9 mouse cellular contexts compared by ENCODE assay signal in the genomic region with DNA sequence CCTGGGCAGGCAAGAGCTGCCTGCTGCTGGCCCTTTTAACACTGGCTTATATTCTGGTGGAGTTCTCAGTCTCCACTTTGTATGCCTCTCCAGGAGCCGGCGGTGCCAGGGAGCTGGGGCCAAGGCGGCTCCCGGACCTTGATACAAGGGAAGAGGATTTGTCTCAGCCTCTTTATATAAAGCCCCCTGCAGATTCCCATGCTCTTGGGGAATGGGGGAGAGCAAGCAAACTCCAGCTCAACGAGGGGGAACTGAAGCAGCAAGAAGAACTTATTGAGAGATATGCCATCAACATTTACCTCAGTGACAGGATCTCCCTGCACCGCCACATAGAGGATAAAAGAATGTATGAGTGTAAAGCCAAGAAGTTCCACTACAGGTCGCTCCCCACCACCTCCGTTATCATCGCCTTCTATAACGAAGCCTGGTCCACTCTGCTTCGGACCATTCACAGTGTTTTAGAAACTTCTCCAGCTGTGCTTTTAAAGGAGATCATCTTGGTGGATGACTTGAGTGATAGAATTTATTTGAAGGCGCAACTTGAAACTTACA. TPM values are rescaled to one million over a fixed set of nuclear protein-coding genes. Genes with fewer than 3 reads are reported as not detected.
DNase-seq lines count a peak whose midpoint lies in the region; ATAC-seq and TF ChIP-seq lines count a peak whose summit lies in the region.
"Had no signal": no experiment of that assay in that cellular context is flagged by ENCODE, and none has a peak within 500 bp of the region (broad histone marks: within the 10 kb centered on the region; RNA-seq: fewer than 3 reads in every experiment).

No protein-coding gene starts in this region.

- no peaks in the 10 kb centered on the region for H3K27me3 ChIP-seq in heart, embryonic 10.5 days (ENCODE audit: insufficient read depth, poor library complexity, severe bottlenecking)
- no peaks in the 10 kb centered on the region for H3K27me3 ChIP-seq in CH12.LX (replicated peaks)
- H3K27me3 ChIP-seq in forebrain, embryonic 13.5 days: no peaks in the 10 kb centered on the region
- no peaks in the 10 kb centered on the region for H3K27me3 ChIP-seq in liver, embryonic 16.5 days (ENCODE audit: control insufficient read depth, insufficient read depth, low read depth, low read length)

- H3K4me1 ChIP-seq in heart, embryonic 10.5 days: peaks cover 14% of the 10 kb centered on the region
- peaks cover 13 to 45% of the 10 kb centered on the region in 2 experiments for H3K4me1 ChIP-seq in CH12.LX (ENCODE audit: control insufficient read depth in 1 of 2, insufficient read depth in 2 of 2)
- H3K4me1 ChIP-seq in forebrain, embryonic 13.5 days: peaks cover 43% of the 10 kb centered on the region
- peaks cover 12% of the 10 kb centered on the region for H3K4me1 ChIP-seq in liver, embryonic 16.5 days (ENCODE audit: control insufficient read depth, low read depth, low read length)

- no peak for DNase-seq in heart, embryonic 10.5 days (ENCODE audit: low spot score)
- DNase-seq in heart, adult 8-10 months (ENCODE audit: low spot score): no peak
- no peak for DNase-seq in CH12.LX (ENCODE audit: extremely low read depth)
- DNase-seq in right cerebral cortex, postnatal 25 days: no peak
- no peak for DNase-seq in cerebellum, adult 8-10 months
- no peak for DNase-seq in kidney, adult 11 months

- no peak for TF ChIP-seq CTCF in CH12.LX (conservative IDR thresholded peaks at IDR 0.05 in 1 of 2, IDR thresholded peaks at IDR 0.05 in 1 of 2; ENCODE audit: low read depth in 2 of 2, low read length in 2 of 2)

- peaks cover 25% of the 10 kb centered on the region for H3K36me3 ChIP-seq in heart, embryonic 10.5 days
- peaks cover 5 to 35% of the 10 kb centered on the region in 2 experiments for H3K36me3 ChIP-seq in CH12.LX (replicated peaks in 1 of 2; ENCODE audit: control insufficient read depth in 1 of 2, insufficient read depth in 1 of 2, low read length in 1 of 2)
- H3K36me3 ChIP-seq in forebrain, embryonic 13.5 days (ENCODE audit: poor library complexity, severe bottlenecking): peaks cover 23% of the 10 kb centered on the region
- peaks cover 5% of the 10 kb centered on the region for H3K36me3 ChIP-seq in liver, embryonic 16.5 days (ENCODE audit: control insufficient read depth, insufficient read depth)

- in situ Hi-C loops in CH12.LX (cut with MboI; ENCODE audit: low pct_ligation_motif_present, low pct_unique_long_range_greater_than_20kb, low sequenced_read_pairs): no loop called here

- no peaks in the 10 kb centered on the region for H3K9me3 ChIP-seq in heart, embryonic 10.5 days
- H3K9me3 ChIP-seq in CH12.LX (replicated peaks; ENCODE audit: low read length): peaks cover 18% of the 10 kb centered on the region
- H3K9me3 ChIP-seq in forebrain, embryonic 13.5 days (replicated peaks): no peaks in the 10 kb centered on the region
- H3K9me3 ChIP-seq in liver, embryonic 16.5 days (replicated peaks; ENCODE audit: control insufficient read depth, low read length): no peaks in the 10 kb centered on the region

- H3K4me2 ChIP-seq in CH12.LX (ENCODE audit: insufficient read depth, low read depth, poor library complexity, severe bottlenecking): peak overlapping the region; percentile 77
- peak overlapping the region; percentile 88 for H3K4me2 ChIP-seq in forebrain, embryonic 13.5 days
- peak overlapping the region; percentile 98 for H3K4me2 ChIP-seq in liver, embryonic 16.5 days (ENCODE audit: low read depth, low read length)

- TF ChIP-seq RAD21 in CH12.LX (IDR thresholded peaks at IDR 0.05; ENCODE audit: low read depth, low read length): no peak

- ATAC-seq in forebrain, embryonic 13.5 days: no peak
- no peak for ATAC-seq in liver, embryonic 16.5 days (ENCODE audit: low read depth)

- dilution Hi-C loops in CH12.LX (cut with MboI; ENCODE audit: extremely low pct_ligation_motif_present, extremely low pct_unique_long_range_greater_than_20kb, low sequenced_read_pairs): no loop called here

- whole genome bisulfite sequencing in heart, embryonic 10.5 days: 34% methylated on average over 12 of the region's 12 CpGs
- 27% methylated on average over 12 of the region's 12 CpGs for WGBS in forebrain, embryonic 13.5 days
- WGBS in liver, embryonic 16.5 days (ENCODE audit: insufficient replicate concordance): 42% methylated on average over 12 of the region's 12 CpGs

- peak overlapping the region; percentile 95 for H3K27ac ChIP-seq in heart, embryonic 10.5 days
- H3K27ac ChIP-seq in CH12.LX (ENCODE audit: insufficient read depth, low read depth): no peak overlapping the region
- H3K27ac ChIP-seq in forebrain, embryonic 13.5 days: no peak overlapping the region
- peak overlapping the region; percentile 23; the same call in 1 of the 2 replicates for H3K27ac ChIP-seq in liver, embryonic 16.5 days (ENCODE audit: low read length)

- H3K4me3 ChIP-seq in heart, embryonic 10.5 days: peak overlapping the region; percentile 93
- H3K4me3 ChIP-seq in CH12.LX (replicated peaks in 1 of 3; ENCODE audit: low read depth in 2 of 3, low read length in 2 of 3, poor library complexity in 1 of 3): peak overlapping the region; percentile 54 to 92 (median 82)
- peak overlapping the region; percentile 92 for H3K4me3 ChIP-seq in forebrain, embryonic 13.5 days
- peak overlapping the region; percentile 97 for H3K4me3 ChIP-seq in liver, embryonic 16.5 days (ENCODE audit: low read depth, low read length)

- peak overlapping the region; percentile 89 for H3K9ac ChIP-seq in CH12.LX (ENCODE audit: insufficient read depth, low read depth)
- H3K9ac ChIP-seq in forebrain, embryonic 13.5 days: peak overlapping the region; percentile 91
- H3K9ac ChIP-seq in liver, embryonic 16.5 days (ENCODE audit: low read depth, low read length): peak overlapping the region; percentile 75

- no peaks in the 10 kb centered on the region for H3K79me2 ChIP-seq in CH12.LX (replicated peaks; ENCODE audit: control insufficient read depth, extremely low read depth, insufficient read depth, poor library complexity, severe bottlenecking)

- TF ChIP-seq EP300 in CH12.LX (IDR thresholded peaks at IDR 0.05; ENCODE audit: low read length): no peak

- TF ChIP-seq POLR2A in CH12.LX (IDR thresholded peaks at IDR 0.05; ENCODE audit: low read depth, low read length): no peak

TF ChIP-seq in CH12.LX, 34 proteins besides CTCF, POLR2A, EP300 and RAD21:
- TF ChIP-seq HCFC1 (IDR thresholded peaks at IDR 0.05; ENCODE audit: low read depth, low read length): no peak
- no peak for TF ChIP-seq PAX5 (IDR thresholded peaks at IDR 0.05; ENCODE audit: low read length)
- TF ChIP-seq ZC3H11A (IDR thresholded peaks at IDR 0.05; ENCODE audit: low read depth, low read length): no peak
- TF ChIP-seq NELFE (IDR thresholded peaks at IDR 0.05; ENCODE audit: low read depth, low read length): no peak
- no peak for TF ChIP-seq TCF12 (IDR thresholded peaks at IDR 0.05; ENCODE audit: low read depth, low read length)
- TF ChIP-seq MAX (IDR thresholded peaks at IDR 0.05; ENCODE audit: low read length): no peak
- TF ChIP-seq CHD2 (IDR thresholded peaks at IDR 0.05; ENCODE audit: low read length): no peak
- no peak for TF ChIP-seq ZNF384 (IDR thresholded peaks at IDR 0.05; ENCODE audit: low read depth, low read length)
- no peak for TF ChIP-seq ELF1 (IDR thresholded peaks at IDR 0.05; ENCODE audit: low read depth, low read length)
- TF ChIP-seq MAZ (IDR thresholded peaks at IDR 0.05; ENCODE audit: low read depth, low read length): no peak
- TF ChIP-seq MAFK (IDR thresholded peaks at IDR 0.05; ENCODE audit: insufficient replicate concordance, low read length): no peak
- no peak for TF ChIP-seq USF1 (IDR thresholded peaks at IDR 0.05; ENCODE audit: low read depth, low read length)
- no peak for TF ChIP-seq IRF4 (IDR thresholded peaks at IDR 0.05; ENCODE audit: low read depth, low read length)
- TF ChIP-seq E2F4 (IDR thresholded peaks at IDR 0.05; ENCODE audit: insufficient replicate concordance, low read depth, low read length): no peak
- no peak for TF ChIP-seq MXI1 (IDR thresholded peaks at IDR 0.05; ENCODE audit: low read depth, low read length)
- no peak for TF ChIP-seq TBP (conservative IDR thresholded peaks at IDR 0.05; ENCODE audit: low read depth, low read length)
- no peak for TF ChIP-seq MYC (IDR thresholded peaks at IDR 0.05; ENCODE audit: low read depth, low read length)
- no peak for TF ChIP-seq MEF2A (IDR thresholded peaks at IDR 0.05; ENCODE audit: borderline replicate concordance, low read depth, low read length)
TF ChIP-seq in CH12.LX: peak in this region for 0.

RNA-seq across cellular contexts. Expression of a gene that starts 0.5 kb away (rescaled TPM):
- polyA plus RNA-seq in heart, embryonic 10.5 days (2016; fragmentation: Nextera tagmentation; extraction: Ambion mirVana): 6.6 TPM in 2 replicates
- total RNA-seq in heart, adult 8-10 months (2022): 1 to 10 TPM; 2.5 to 2.9 (median 2.6) TPM
- 4.7 and 5.2 TPM in 2 replicates for total RNA-seq in CH12.LX (2012; rRNA removed)
- total RNA-seq in CH12.LX (2014; rRNA removed): 4.6 and 5.3 TPM in 2 replicates
- polyA plus RNA-seq in CH12.LX (2012; ENCODE audit: insufficient read length, low read depth): 3.7 and 4.4 TPM in 2 replicates
- polyA plus RNA-seq in forebrain, embryonic 13.5 days (2015; fragmentation: Nextera tagmentation; extraction: Ambion mirVana): 2.4 and 3.1 TPM in 2 replicates
- polyA plus RNA-seq in liver, embryonic 16.5 days (2015; fragmentation: Nextera tagmentation; extraction: Ambion mirVana): 2.8 and 3.1 TPM in 2 replicates

RNA-seq across cellular contexts. Expression of a gene that starts 1.7 kb away (rescaled TPM):
- polyA plus RNA-seq in heart, embryonic 10.5 days (2016; fragmentation: Nextera tagmentation; extraction: Ambion mirVana): 12.0 and 16.2 TPM in 2 replicates
- 1 to 10 TPM; 5.8 to 8.1 (median 7.2) TPM for total RNA-seq in heart, adult 8-10 months (2022)
- total RNA-seq in CH12.LX (2012; rRNA removed) (5.0 and 5.6 TPM in 2 replicates), CH12.LX (2014; rRNA removed) (3.8 and 4.0 TPM in 2 replicates)
- 17.4 and 18.2 TPM in 2 replicates for polyA plus RNA-seq in CH12.LX (2012; ENCODE audit: insufficient read length, low read depth)
- polyA plus RNA-seq in forebrain, embryonic 13.5 days (2015; fragmentation: Nextera tagmentation; extraction: Ambion mirVana): 16.0 and 17.3 TPM in 2 replicates
- polyA plus RNA-seq in liver, embryonic 16.5 days (2015; fragmentation: Nextera tagmentation; extraction: Ambion mirVana): 4.9 and 6.8 TPM in 2 replicates

RNA-seq across cellular contexts. Expression of a gene that starts 17.6 kb away (rescaled TPM):
- polyA plus RNA-seq in heart, embryonic 10.5 days (2016; fragmentation: Nextera tagmentation; extraction: Ambion mirVana): not detected in 2 replicates
- total RNA-seq in heart, adult 8-10 months (2022): not detected
- total RNA-seq in CH12.LX (2012; rRNA removed) (not detected in 2 replicates), CH12.LX (2014; rRNA removed) (not detected in 2 replicates)
- not detected in 2 replicates for polyA plus RNA-seq in CH12.LX (2012; ENCODE audit: insufficient read length, low read depth)
- polyA plus RNA-seq in forebrain, embryonic 13.5 days (2015; fragmentation: Nextera tagmentation; extraction: Ambion mirVana): 0.15 TPM in 1 of 2 replicates, not detected in the other
- polyA plus RNA-seq in liver, embryonic 16.5 days (2015; fragmentation: Nextera tagmentation; extraction: Ambion mirVana): not detected in 2 replicates
- total RNA-seq: megakaryocyte progenitor cell, adult 5-6 weeks had no signal

Comparison
In these comparisons a context has a peak if more than half of its experiments do, and no peak if none do; other contexts are left out.
1. H3K27ac ChIP-seq: peak in heart, embryonic 10.5 days (single experiment) and liver, embryonic 16.5 days (single experiment); none in CH12.LX (single experiment) and forebrain, embryonic 13.5 days (single experiment).
2. Peak in every context shown above with its lines, with median percentiles within 50 percentile points of each other: H3K4me3 ChIP-seq, H3K4me2 ChIP-seq and H3K9ac ChIP-seq.